Mouse (Mus musculus): ENCODE measurements around the gene Rad51b.

- no peak for TF ChIP-seq POLR2A (IDR thresholded peaks at IDR 0.05; ENCODE audit: insufficient read depth, low read depth, low read length)
- no peak for TF ChIP-seq CTCF (IDR thresholded peaks at IDR 0.05)
- no peak for TF ChIP-seq EP300 (IDR thresholded peaks at IDR 0.05; ENCODE audit: insufficient read depth, low read depth, low read length)
Observed at GRCm38 (mm10) chr12:79527222-79527621, 230.1 kb downstream of the Rad51b start.

Data from heart, adult 2 months (tissue).